Mouse (Mus musculus) bone marrow macrophage, adult 2 months (primary cell): ENCODE measurements around the gene Ifi207.
"Not testable (repeated sequence)": the region's sequence is repeated elsewhere in the genome, so short reads cannot be mapped to it uniquely, and the experiment has no call there.

Experiments
- CTCF ChIP-seq: IDR thresholded peaks from 2 replicates; pipeline ENCODE4 v1.5.1; 2012; ENCODE audit warnings: low read depth, mild to moderate bottlenecking, low read length, moderate library complexity
- POLR2A ChIP-seq: IDR thresholded peaks from 2 replicates; pipeline ENCODE4 v1.6.1; 2012; ENCODE audit warnings: mild to moderate bottlenecking, low read depth, low read length, borderline replicate concordance

DNA sequence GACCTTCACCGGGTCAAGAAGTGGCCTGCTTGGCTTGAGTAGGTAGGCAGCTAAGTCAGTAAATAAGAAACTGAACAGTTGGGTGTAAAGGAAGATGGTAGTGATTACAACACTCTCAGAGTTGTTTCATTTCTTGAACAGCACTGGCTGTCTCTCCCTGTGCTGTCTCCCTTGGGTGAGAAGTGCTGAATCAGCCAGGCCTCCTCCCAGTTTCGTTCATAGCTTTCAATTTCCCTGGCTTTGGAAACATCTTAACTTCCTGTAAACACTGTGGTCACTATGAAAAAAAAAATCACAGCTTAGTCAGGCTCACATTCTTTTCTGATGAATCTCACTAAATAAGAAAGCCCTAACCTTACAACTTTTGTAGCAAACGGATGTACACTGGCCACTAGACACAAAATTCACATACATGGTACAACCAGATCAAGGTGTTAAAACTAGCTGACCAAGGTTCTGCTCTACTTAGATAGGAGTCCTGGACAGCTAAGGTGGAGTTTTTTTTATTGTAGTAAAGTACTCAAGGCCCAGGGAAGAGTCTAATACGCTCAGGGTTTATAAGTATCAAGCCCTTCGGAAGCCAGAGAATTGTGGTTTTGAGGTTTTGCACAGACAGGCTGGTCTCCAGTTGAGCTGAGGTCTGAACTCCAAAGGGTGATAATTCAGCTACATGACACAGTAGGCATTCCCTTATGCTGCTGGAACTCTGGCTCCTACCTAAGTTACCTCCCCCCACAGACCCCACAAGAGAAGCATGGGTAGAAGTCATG, 25.5 kb upstream of the Ifi207 start, which contains the start of gene Ifi204:
- TF ChIP-seq CTCF, POLR2A: not testable (repeated sequence)
